Mouse (Mus musculus) adrenal gland, postnatal 10 days (tissue): ENCODE data around the gene Adgrg1. TPM values are rescaled to one million over a fixed set of nuclear protein-coding genes. Genes with fewer than 3 reads are reported as not detected.

Source experiments
- DNase-seq: peaks from one replicate; pipeline ENCODE4 v3.0.0; 2021; ENCODE audit warnings: mixed read lengths
- total RNA-seq, 2 experiments: library from RNA; stranded (reverse); gene quantifications; 2 replicates each; pipeline ENCODE4 v1.2.3; 2021

Adgrg1 gene
- total RNA-seq, 2 experiments from 2014 or later, result 35.9 to 48.9 TPM

- DNase-seq, result no peak
These were observed 2.3 kb downstream of the Adgrg1 start for GRCm38 (mm10) chr8:94976651-94977417.

GRCm38 (mm10) chr8:94978131-94978530 lies 3.6 kb downstream of the Adgrg1 start:
- no peak for DNase-seq

DNA sequence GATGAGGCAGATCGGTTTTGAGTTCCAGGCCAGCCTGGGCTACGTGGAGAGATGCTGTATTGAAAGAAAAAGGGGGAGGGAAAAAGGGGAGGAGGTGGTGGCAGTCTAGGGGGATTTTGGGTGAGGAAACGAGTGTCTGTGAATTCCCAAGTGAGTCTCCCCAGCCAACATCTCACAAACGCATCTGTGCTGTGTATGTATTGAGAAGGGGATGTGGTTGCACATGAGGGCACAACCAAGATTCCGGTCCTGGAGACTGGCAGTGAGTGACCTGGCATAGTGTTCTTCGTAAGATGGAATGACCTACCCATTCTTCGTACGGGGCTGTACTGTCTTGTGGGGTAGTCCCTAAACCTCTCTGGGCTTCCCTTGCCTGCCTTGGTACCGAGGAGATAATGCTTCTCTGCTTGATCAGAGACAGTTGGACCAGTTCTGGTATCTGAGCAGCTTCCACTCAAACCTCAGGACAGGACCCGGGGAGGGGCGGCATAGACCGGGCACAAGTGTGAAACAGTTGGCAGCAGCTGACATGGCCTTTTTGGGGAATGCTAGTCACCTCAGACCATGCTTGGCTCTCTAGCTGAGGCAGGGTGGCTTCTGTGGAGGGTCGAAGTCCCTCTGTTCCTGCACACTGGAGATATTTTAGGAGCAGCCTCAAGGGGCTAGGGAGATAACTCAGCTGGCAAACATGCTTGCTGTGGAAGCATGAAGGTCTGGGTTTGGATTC lies 4.2 kb downstream of the Adgrg1 start:
- DNase-seq, result no peak

DNA sequence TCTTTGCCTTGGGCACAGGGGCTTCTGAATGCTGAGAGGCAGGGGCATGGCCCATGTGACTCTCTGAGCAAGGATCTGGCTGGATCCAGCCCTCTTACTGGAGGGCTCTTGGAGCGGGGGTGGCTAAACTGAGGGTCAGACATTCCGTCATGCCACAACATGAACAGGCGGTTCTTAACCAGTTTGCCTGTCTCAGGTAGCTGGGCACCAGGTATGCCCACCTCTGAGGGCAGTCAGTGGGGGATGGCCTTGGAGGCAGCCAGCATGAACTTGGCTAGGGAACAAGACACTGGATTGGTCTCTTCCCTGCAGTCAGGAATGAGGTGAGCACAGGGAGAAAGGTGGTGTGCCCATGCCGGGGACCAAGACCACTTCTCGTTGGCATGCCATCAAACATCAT lies 5.6 kb downstream of the Adgrg1 start:
- no peak for DNase-seq

DNA sequence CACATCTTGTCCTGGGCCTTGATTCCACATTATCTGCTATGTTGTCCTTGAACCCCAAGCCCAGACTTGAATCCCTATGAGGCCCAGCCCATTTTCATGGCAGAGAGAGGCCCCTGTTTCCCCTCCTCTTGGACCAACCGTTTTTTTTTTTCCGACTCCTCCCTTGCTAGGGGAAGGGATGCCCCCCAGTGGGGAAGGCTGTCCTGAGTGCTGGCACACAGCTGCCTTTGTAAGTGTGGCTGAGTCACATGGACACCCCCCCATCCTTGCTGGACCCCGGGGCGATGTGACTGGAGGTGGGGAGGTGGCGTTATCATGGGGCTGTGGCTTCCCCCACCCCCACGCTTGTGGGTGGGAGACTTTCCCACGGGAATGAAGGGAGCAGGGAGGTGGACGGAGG lies 6.4 kb downstream of the Adgrg1 start:
- no peak for DNase-seq

GRCm38 (mm10) chr8:94981848-94982247 lies 7.3 kb downstream of the Adgrg1 start:
- DNase-seq, result no peak

DNA sequence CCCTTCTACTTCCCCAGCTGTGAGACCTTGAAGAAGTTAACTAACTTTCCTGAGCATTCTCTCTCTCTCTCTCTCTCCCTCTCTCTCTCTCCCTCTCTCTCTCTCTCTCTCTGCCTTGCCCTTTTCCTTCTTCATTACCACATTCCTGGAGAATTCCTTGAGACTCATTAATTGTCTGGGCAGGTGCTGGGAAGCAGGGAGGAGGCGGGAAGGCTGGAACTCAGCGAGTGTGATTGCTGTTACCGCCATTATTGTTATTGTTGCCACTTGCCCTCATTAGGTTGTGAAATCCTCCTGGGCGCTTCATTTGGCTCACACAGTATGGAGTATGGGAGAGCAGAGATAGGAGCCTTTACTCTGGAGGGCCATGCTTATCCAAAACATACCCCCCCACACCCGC lies 8.6 kb downstream of the Adgrg1 start:
- no peak for DNase-seq

DNA sequence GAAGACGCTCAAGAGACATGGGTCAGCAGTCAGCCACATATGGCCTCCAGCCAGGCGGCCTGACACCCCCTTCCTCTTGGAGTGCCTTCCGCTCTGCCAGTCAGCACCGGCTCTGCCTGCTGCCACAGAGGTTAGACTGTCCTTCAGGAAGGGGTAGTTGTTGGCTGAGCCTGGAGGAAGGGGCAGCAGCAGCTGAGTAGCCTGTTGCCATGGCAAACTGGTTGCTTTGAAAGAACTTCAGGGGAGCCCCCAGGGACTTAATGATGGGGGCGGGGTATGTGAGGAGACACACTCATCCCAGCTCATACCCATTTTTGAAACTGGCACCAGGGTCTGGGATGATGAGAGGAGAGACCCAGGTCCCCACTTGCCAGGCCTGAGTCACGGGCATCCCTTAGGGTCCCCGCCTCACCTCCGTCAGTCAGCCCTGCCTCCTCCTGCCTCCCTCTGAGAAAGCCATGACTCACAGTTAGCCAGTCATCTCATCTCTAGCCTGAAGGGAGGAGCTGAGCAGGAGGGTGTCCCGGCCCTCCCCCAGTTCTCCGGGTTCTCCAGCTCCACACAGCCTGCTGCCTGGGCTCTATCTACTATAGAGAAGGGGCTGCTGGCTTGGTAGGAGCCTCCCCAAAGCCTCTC lies 9.4 kb downstream of the Adgrg1 start:
- peak; percentile 72 for DNase-seq

- no peak for DNase-seq
These were observed 10.5 kb downstream of the Adgrg1 start for GRCm38 (mm10) chr8:94985023-94985422.

DNA sequence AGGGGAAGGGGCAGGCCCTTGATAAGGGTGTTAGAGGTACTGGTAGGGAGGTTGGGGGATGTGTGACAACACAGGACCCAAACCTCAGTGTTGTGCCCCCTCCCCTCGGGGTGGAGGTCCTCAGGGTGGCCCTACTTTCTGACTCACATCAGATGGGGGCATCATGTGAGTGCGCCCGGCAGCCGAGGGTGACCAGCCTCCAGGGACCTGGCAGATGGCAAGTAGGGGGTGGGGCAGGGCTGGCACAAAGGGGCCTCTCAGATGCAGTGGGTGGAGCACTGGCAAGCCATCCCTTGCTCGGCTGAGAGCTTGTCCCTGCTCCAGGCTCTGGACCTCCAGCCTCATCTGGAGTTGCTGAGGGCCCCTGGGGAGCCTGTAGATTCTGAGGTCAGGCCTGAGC lies 12.1 kb downstream of the Adgrg1 start:
- DNase-seq, result no peak

DNA sequence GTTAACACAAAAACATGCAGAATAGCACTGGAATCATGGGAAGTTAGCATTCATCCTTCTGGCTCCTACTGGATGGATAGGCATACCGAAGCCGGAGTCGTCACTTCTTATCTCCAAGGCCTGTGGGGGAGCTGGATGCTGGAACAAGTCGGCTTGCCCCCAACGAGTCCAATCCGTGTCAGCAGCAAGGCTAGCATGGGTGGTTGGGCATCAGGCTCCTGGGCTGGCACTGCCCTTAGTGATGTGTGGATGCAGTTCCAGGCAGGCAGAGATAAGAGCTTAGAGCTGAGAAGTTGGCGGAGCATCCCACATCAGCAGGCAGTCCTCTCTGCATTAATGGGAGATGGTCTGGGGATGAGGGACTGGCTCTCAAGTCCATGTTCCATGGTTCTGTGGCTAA lies 13.0 kb downstream of the Adgrg1 start:
- DNase-seq, result no peak

GRCm38 (mm10) chr8:94988619-94989018 lies 14.1 kb downstream of the Adgrg1 start:
- no peak for DNase-seq

DNA sequence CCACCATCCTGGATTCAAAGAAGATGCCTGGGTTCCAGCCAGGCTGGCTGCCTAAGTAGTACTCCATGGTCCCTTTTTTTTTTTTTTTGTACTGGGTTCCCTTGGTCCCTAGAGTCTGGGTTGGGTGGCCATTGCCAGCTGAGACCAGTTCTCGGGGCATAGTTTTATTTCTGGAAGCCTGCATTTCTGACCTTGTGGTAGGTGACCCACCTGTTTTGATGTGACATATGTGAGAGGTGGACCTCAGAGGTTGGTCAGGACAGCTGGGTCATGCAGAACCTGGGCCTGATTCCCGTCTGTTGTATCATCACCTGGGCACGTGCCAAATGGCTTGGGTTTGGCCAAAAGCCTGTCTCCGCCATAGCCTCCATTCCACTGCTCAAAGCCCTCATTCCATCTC lies 15.2 kb downstream of the Adgrg1 start:
- no peak for DNase-seq

GRCm38 (mm10) chr8:94990598-94991453 lies 16.3 kb downstream of the Adgrg1 start:
- DNase-seq, result no peak

GRCm38 (mm10) chr8:94991454-94991994 lies 17.0 kb downstream of the Adgrg1 start:
- no peak for DNase-seq

DNA sequence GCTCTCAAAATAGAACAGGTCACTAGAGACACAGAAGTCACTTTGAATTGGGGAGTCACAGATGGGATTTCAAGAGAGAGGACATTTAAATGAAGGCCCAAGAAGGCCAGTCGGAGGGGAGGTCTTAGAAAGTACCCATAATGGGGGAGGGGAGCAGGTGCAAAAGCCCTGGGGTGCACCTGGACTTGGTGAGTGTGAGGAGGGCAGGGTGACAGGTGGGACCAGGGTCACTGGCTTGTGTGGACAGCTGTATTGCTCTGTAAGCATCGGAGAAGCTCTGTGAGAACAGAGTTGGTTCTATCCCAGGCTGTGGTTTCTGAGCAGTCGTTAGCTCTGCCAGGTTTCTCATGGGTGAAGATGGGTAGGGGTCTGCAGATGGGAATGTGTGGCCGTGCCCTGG lies 17.5 kb downstream of the Adgrg1 start:
- DNase-seq, result no peak

- peak; percentile 62 for DNase-seq
These were observed 18.0 kb downstream of the Adgrg1 start for GRCm38 (mm10) chr8:94992534-94992933.

GRCm38 (mm10) chr8:94992996-94993724 lies 18.6 kb downstream of the Adgrg1 start:
- DNase-seq, result no peak

- peak; percentile 75 for DNase-seq
These were observed 19.5 kb downstream of the Adgrg1 start for GRCm38 (mm10) chr8:94994006-94994405.

DNA sequence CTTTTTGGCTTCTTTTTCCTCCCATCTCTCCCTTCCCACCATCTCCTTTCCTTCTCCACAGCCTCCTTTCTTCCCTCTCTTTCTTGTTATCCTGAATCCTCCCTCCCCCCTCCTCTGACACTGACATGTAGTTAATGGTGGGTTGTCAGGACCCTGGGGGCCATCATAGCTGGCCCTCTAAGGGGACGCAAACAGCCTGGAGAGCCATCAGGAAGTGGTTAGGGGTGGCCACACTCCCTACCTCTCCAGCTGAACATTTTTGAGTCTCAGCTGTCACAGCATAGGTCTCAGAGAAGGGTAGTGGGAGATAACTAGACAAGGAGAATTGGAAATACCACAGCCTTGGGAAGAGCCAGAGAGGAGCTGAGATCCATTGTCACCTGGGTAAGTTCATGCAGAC lies 20.0 kb downstream of the Adgrg1 start:
- no peak for DNase-seq

GRCm38 (mm10) chr8:94995336-94995893 lies 20.9 kb downstream of the Adgrg1 start:
- DNase-seq, result peak; percentile 68
